Mouse (Mus musculus) frontal cortex, postnatal 14 days (tissue): ENCODE measurements at regions not wholly inside any gene's neighbourhood (a gene's known extent, or its start where the extent isn't known, plus 50 kb on each side); places are given as distances from the start of the nearest gene placed in this dataset.

ENCODE experiments used
- DNase-seq, 2 experiments: peaks; one replicate each; pipeline ENCODE4 v3.0.0; 2022; ENCODE audit warnings: low spot score in 2 of 2

- no peak for DNase-seq
These were observed 134.7 kb upstream of the Fstl4 start for GRCm38 (mm10) chr11:52629776-52630175.

- DNase-seq, result no peak
These were observed 132.9 kb upstream of the Fstl4 start for GRCm38 (mm10) chr11:52631579-52631978.

GRCm38 (mm10) chr11:52634189-52634588 lies 130.2 kb upstream of the Fstl4 start:
- DNase-seq, result no peak

- DNase-seq, result no peak
These were observed 128.6 kb upstream of the Fstl4 start for GRCm38 (mm10) chr11:52635716-52636389.

- no peak for DNase-seq
These were observed 125.5 kb upstream of the Fstl4 start for GRCm38 (mm10) chr11:52638939-52639338.

- DNase-seq, result peak in 1 of 2 experiments; percentile 14
These were observed 122.6 kb upstream of the Fstl4 start for GRCm38 (mm10) chr11:52641725-52642338.

GRCm38 (mm10) chr11:52644081-52644768 lies 120.2 kb upstream of the Fstl4 start:
- no peak for DNase-seq

- DNase-seq, result peak; percentile 13 to 19
These were observed 116.1 kb upstream of the Fstl4 start for GRCm38 (mm10) chr11:52648176-52648839.

- DNase-seq, result peak in 1 of 2 experiments; percentile 13
These were observed 115.5 kb upstream of the Fstl4 start for GRCm38 (mm10) chr11:52648849-52649400.

- no peak for DNase-seq
These were observed 109.8 kb upstream of the Fstl4 start for GRCm38 (mm10) chr11:52654640-52655039.

- DNase-seq, result no peak
These were observed 108.5 kb upstream of the Fstl4 start for GRCm38 (mm10) chr11:52655720-52656474.

GRCm38 (mm10) chr11:52661234-52661633 lies 103.2 kb upstream of the Fstl4 start:
- no peak for DNase-seq

GRCm38 (mm10) chr11:52661894-52662593 lies 102.4 kb upstream of the Fstl4 start:
- no peak for DNase-seq

GRCm38 (mm10) chr11:52665343-52665742 lies 99.1 kb upstream of the Fstl4 start:
- no peak for DNase-seq

GRCm38 (mm10) chr11:52675022-52675421 lies 89.4 kb upstream of the Fstl4 start:
- DNase-seq, result no peak

- no peak for DNase-seq
These were observed 86.2 kb upstream of the Fstl4 start for GRCm38 (mm10) chr11:52678259-52678658.

- DNase-seq, result no peak
These were observed 79.0 kb upstream of the Fstl4 start for GRCm38 (mm10) chr11:52685436-52685835.

- no peak for DNase-seq
These were observed 71.7 kb upstream of the Fstl4 start for GRCm38 (mm10) chr11:52692701-52693100.

GRCm38 (mm10) chr11:52701682-52702081 lies 62.8 kb upstream of the Fstl4 start:
- DNase-seq, result no peak

- DNase-seq, result no peak
These were observed 61.0 kb upstream of the Fstl4 start for GRCm38 (mm10) chr11:52703391-52703790.
